Mouse (Mus musculus) heart, postnatal 0 days (tissue): Measurements from ENCODE around the gene Pde1a. TPM values are rescaled to one million over a fixed set of nuclear protein-coding genes. Genes with fewer than 3 reads are reported as not detected.
A peak's percentile ranks its signal among the peaks of the same experiment; 100 is the strongest.

Source experiments
- ATAC-seq: fragments of 200-750 bp; cut with Nextera tagmentation; 2 replicates; pipeline ENCODE4 v1.8.0; 2017; ENCODE audit warnings: low read depth, moderate number of reproducible peaks, moderate library complexity; ENCODE audit not compliant: insufficient read depth
- DNase-seq: peaks from one replicate; pipeline ENCODE4 v3.0.0-alpha.2; 2016; ENCODE audit warnings: low spot score
- H3K27ac ChIP-seq: fragments of 300-500 bp; sonication (generic); 2 replicates; pipeline ENCODE4 v1.5.1; 2014; ENCODE audit warnings: low read depth, mild to moderate bottlenecking
- H3K27me3 ChIP-seq: fragments of 300-500 bp; sonication (generic); 2 replicates; pipeline ENCODE4 v1.6.1; 2014; ENCODE audit warnings: low read length, mixed read lengths; ENCODE audit not compliant: control insufficient read depth, insufficient read depth
- H3K36me3 ChIP-seq: fragments of 300-500 bp; sonication (generic); replicated peaks from 2 replicates; pipeline ENCODE4 v1.6.1; 2014; ENCODE audit warnings: low read length, mixed read lengths; ENCODE audit not compliant: control insufficient read depth, insufficient read depth
- H3K4me1 ChIP-seq: fragments of 300-500 bp; sonication (generic); 2 replicates; pipeline ENCODE4 v1.6.1; 2014; ENCODE audit warnings: antibody characterized with exemption; ENCODE audit not compliant: control insufficient read depth, insufficient read depth
- H3K4me2 ChIP-seq: fragments of 300-500 bp; sonication (generic); 2 replicates; pipeline ENCODE4 v1.6.1; 2014; ENCODE audit warnings: low read depth, mild to moderate bottlenecking, low read length, moderate library complexity
- H3K4me3 ChIP-seq: fragments of 300-500 bp; sonication (generic); 2 replicates; pipeline ENCODE4 v1.5.1; 2014; ENCODE audit warnings: low read depth, low read length
- H3K9ac ChIP-seq: fragments of 300-500 bp; sonication (generic); replicated peaks from 2 replicates; pipeline ENCODE4 v1.6.1; 2014; ENCODE audit warnings: low read depth, low read length, mixed read lengths
- H3K9me3 ChIP-seq: fragments of 300-500 bp; sonication (generic); replicated peaks from 2 replicates; pipeline ENCODE4 v1.6.1; 2016; ENCODE audit warnings: low read length; ENCODE audit not compliant: control insufficient read depth
- CTCF ChIP-seq: IDR thresholded peaks from 2 replicates; pipeline ENCODE4 v1.5.1; 2016; ENCODE audit warnings: antibody characterized with exemption, control low read depth, low read depth
- EP300 ChIP-seq: IDR thresholded peaks from 2 replicates; pipeline ENCODE4 v1.6.1; 2016; ENCODE audit warnings: antibody characterized with exemption, low read depth
- WGBS: fragments of 180-500 bp; shearing (Covaris S2); extraction: QIAGEN DNeasy Blood & Tissue Kit; methylation state at CpG from one replicate; pipeline ENCODE4 v1.1.7; 2014; 5-methylcytosine and 5-hydroxymethylcytosine counted together
- polyA plus RNA-seq: library from polyadenylated mRNA; unstranded; fragments of >200 nt; fragmentation: Nextera tagmentation; extraction: Ambion mirVana; gene quantifications from 2 replicates; pipeline ENCODE4 v1.2.1, GENCODE M21; 2015
- total RNA-seq: library from RNA; depleted of rRNA; stranded (reverse); fragments of >200 nt; gene quantifications from 2 replicates; pipeline ENCODE4 v1.2.3, GENCODE M21; 2014; ENCODE audit warnings: low replicate concordance; rRNA removed

Pde1a gene
- total RNA-seq = 7.6 and 12.8 TPM in 2 replicates
- 12.9 and 13.7 TPM in 2 replicates for polyA plus RNA-seq

DNA sequence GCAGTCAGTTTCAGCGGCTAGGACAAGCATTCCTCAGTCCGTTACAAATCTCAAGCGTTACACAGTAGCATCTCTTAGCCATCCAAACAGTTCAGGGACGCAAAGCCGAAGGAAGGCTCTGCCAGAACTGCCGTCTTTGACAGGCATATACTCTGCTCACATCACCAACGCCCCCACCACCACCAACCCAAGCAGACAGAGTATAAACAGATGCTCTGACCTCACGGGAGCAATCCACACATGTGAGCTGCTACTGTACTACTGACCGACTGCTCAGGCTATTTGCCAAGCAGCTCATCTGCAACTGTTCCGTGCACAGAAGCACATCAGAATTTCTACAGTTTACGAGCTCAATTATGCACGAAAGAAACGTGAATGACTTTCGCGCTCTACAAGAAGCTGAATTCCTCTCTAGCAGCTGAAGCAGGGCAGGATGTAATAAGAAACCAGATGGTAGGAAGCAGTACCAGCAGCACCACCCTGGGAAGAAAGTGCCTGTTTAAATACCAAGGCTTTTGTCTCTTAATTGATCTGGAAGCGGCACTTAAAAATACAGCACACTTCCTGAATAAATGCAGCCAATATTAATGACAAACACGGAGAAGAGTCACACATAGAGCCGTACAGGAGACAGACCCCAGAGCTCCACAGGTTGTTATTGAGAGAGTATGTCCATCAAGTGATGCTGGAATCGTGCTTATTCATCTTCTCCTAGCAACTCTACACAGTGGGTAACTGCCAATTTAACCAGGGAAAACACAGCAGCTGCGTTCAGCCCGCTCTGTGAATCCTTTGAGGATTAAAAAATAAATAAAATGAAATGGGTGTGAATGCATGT is at the start of gene Pde1a:
Pde1a (minus strand) TSS at position 598 of the 838 bp plus-strand sequence.
- Histone ChIP-seq H3K9me3 (no peaks in the 10 kb centered on the region), H3K4me2 (peak within 1 kb of the TSS; percentile 44), H3K4me3 (peak within 1 kb of the TSS; percentile 29; the same call in 1 of the 2 replicates), H3K36me3 (no peaks in the 10 kb centered on the region), H3K27me3 (no peaks in the 10 kb centered on the region), H3K4me1 (no peaks in the 10 kb centered on the region), H3K27ac (no peak within 1 kb of the TSS), H3K9ac (no peak within 1 kb of the TSS)
- TF ChIP-seq CTCF = no peak
- no peak for TF ChIP-seq EP300
- no peak for DNase-seq
- WGBS = 24% methylated on average over 21 of the region's 21 CpGs
- no peak for ATAC-seq

DNA sequence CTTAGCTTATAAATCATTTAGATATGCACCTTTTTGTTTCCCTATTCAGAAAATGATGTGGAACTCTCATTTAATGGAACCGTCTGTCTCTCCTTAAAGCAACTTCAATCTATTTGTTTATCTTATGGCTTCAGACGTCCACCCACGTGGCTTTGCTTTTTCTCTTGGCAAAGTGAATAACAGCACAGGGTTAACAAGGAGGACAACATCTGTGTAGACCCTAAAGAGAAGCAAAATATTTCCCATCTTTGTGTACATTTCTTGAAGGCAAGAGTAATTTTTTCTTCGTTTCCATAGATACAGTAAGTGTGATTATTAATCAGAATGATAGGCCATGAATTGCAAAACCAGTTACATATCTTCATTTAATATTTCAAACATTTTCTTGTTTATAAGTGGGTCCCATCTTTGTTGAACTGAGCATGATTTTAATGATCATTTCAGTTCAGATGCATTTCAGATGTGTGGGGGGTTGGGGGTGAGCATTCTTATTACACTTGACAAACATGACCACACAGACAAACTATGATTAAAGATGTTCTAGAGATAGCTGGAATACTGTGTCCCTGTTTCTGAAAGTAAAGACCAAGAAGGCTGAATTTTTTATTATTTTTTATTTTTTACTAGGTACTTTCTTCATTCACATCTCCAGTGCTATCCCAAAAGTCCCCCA is 49.5 kb upstream of the Pde1a start:
- H3K9ac ChIP-seq = no peak overlapping the region
- TF ChIP-seq CTCF = no peak
- TF ChIP-seq EP300 = no peak
- 73% methylated on average over 4 of the region's 4 CpGs for WGBS
- H3K36me3 ChIP-seq = no peaks in the 10 kb centered on the region
- H3K9me3 ChIP-seq = no peaks in the 10 kb centered on the region
- no peak overlapping the region for H3K4me3 ChIP-seq
- DNase-seq (no peak), ATAC-seq (no peak)
- H3K4me2 ChIP-seq = no peak overlapping the region
- H3K27ac ChIP-seq = no peak overlapping the region
- H3K4me1 ChIP-seq = no peaks in the 10 kb centered on the region
- peaks cover 16% of the 10 kb centered on the region; the same call in 1 of the 2 replicates for H3K27me3 ChIP-seq

- no peak overlapping the region for H3K4me2 ChIP-seq
- H3K36me3 ChIP-seq = no peaks in the 10 kb centered on the region
- H3K9me3 ChIP-seq = no peaks in the 10 kb centered on the region
- no peaks in the 10 kb centered on the region for H3K4me1 ChIP-seq
- H3K9ac ChIP-seq = no peak overlapping the region
- ATAC-seq = no peak
- peaks cover 16% of the 10 kb centered on the region; the same call in 1 of the 2 replicates for H3K27me3 ChIP-seq
- WGBS = 64% methylated on average over 3 of the region's 3 CpGs
- no peak overlapping the region for H3K4me3 ChIP-seq
- DNase-seq = no peak
- TF ChIP-seq EP300 = no peak
- TF ChIP-seq CTCF = no peak
- H3K27ac ChIP-seq = no peak overlapping the region
These were observed 48.9 kb upstream of the Pde1a start for GRCm38 (mm10) chr2:80178154-80178553.

DNA sequence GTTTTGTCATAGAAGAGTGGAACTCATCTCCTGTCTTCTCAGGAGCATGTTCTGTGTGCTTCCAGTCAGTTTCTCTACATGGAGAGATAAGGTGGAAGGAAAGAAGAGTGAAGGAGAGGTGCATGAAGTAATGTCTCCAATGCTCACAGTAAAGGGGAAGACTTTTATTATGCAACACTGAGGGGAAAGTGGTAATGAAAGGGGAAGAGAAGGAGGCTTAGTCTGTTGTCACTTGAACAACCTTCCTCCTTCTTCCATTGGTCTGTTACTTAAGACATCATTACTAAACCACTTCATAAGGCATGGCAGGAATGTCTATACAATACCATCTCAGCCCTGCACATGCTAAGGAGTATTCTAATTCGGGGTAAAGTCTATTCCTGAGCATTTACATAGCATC is 38.8 kb upstream of the Pde1a start:
- H3K9me3 ChIP-seq = no peaks in the 10 kb centered on the region
- no peak overlapping the region for H3K4me3 ChIP-seq
- no peak overlapping the region for H3K27ac ChIP-seq
- ATAC-seq (no peak), DNase-seq (no peak)
- H3K36me3 ChIP-seq = no peaks in the 10 kb centered on the region
- H3K9ac ChIP-seq = no peak overlapping the region
- no peak overlapping the region for H3K4me2 ChIP-seq
- H3K27me3 ChIP-seq = peaks cover 6% of the 10 kb centered on the region; the same call in 1 of the 2 replicates
- WGBS = 78% methylated on average over 1 of the region's 1 CpGs
- H3K4me1 ChIP-seq = no peaks in the 10 kb centered on the region
- no peak for TF ChIP-seq CTCF
- no peak for TF ChIP-seq EP300

DNA sequence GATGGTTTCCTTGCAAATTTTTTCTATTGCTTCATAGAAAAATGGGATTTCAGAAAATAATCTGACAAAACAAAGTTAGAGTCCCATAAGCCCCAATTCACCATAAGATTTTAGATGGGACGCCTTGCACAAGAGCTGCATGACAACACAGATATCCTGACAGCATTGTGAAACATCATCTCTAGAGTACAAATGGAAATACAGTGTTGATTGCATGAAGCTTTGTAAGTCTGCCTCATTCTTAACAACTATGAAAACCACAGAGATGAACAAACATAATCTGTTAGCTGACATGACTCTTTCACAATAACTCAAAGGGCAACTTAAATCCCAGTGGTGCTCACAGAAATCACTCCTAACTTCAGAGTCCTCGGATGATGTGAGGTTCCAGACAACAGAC is 29.5 kb upstream of the Pde1a start:
- no peaks in the 10 kb centered on the region for H3K4me1 ChIP-seq
- H3K27me3 ChIP-seq = no peaks in the 10 kb centered on the region
- no peak overlapping the region for H3K27ac ChIP-seq
- TF ChIP-seq CTCF = no peak
- no peak for TF ChIP-seq EP300
- ATAC-seq (no peak), DNase-seq (no peak)
- no peaks in the 10 kb centered on the region for H3K36me3 ChIP-seq
- H3K4me2 ChIP-seq = no peak overlapping the region
- no peaks in the 10 kb centered on the region for H3K9me3 ChIP-seq
- H3K4me3 ChIP-seq = no peak overlapping the region
- WGBS = 71% methylated on average over 2 of the region's 2 CpGs
- no peak overlapping the region for H3K9ac ChIP-seq
